Mouse (Mus musculus): ENCODE measurements around the gene Adamts6. TPM values are rescaled to one million over a fixed set of nuclear protein-coding genes. Genes with fewer than 3 reads are reported as not detected.
A peak's percentile ranks its signal among the peaks of the same experiment; 100 is the strongest.

Adamts6 gene
- polyA plus RNA-seq, 1 experiment from 2014 or later, result 2.5 TPM

- Histone ChIP-seq H3K9me3 (ENCODE audit: control insufficient read depth, low read length) (no peaks in the 10 kb centered on the region), H3K36me3 (replicated peaks; ENCODE audit: control insufficient read depth, insufficient read depth) (no peaks in the 10 kb centered on the region), H3K4me1 (replicated peaks; ENCODE audit: control insufficient read depth, insufficient read depth, low read length) (0 out of 2 replicates have a peak, but pooled peaks cover 4% of the 10 kb centered on the region), H3K27ac (0 out of 2 replicates have a peak overlapping the region, but pooled peaks have one; percentile 20), H3K9ac (no peak overlapping the region), H3K27me3 (ENCODE audit: control insufficient read depth, insufficient read depth, low read length) (no peaks in the 10 kb centered on the region), H3K4me2 (replicated peaks) (no peak overlapping the region), H3K4me3 (replicated peaks; ENCODE audit: low read length) (no peak overlapping the region)
- WGBS, result 60% methylated on average over 4 of the region's 4 CpGs
- DNase-seq (ENCODE audit: low spot score), result no peak
- ATAC-seq (ENCODE audit: low FRiP score), result no peak
These were observed 203.6 kb downstream of the Adamts6 start for GRCm38 (mm10) chr13:104491046-104491811.

DNA sequence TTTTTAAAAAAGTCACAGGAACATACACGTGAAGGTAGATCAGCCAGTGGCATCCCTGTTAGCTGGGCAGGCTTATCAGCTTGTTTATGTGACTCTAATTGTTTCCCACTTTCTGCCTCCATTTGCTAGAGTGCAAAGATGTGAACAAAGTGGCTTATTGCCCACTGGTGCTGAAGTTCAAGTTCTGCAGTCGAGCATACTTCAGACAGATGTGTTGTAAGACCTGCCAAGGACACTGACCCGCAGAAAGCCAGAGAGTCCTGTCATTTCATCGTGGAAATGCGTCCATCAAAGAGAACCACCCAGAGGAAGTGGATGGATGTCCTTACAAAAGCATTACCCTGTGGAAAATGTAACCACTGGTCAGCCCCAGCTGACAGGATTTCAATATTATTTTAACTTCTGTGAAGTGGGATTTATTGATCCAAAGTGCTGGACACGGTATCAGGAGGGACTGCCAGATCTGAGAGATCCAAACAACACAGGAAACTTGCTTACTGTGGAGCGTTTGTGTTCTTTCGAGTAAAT is 205.9 kb downstream of the Adamts6 start:
- Histone ChIP-seq H3K9me3 (ENCODE audit: control insufficient read depth, low read length) (no peaks in the 10 kb centered on the region), H3K27ac (no peak overlapping the region), H3K4me1 (replicated peaks; ENCODE audit: control insufficient read depth, insufficient read depth, low read length) (0 out of 2 replicates have a peak, but pooled peaks cover 4% of the 10 kb centered on the region), H3K27me3 (ENCODE audit: control insufficient read depth, insufficient read depth, low read length) (no peaks in the 10 kb centered on the region), H3K4me3 (replicated peaks; ENCODE audit: low read length) (no peak overlapping the region), H3K9ac (no peak overlapping the region), H3K36me3 (replicated peaks; ENCODE audit: control insufficient read depth, insufficient read depth) (no peaks in the 10 kb centered on the region), H3K4me2 (replicated peaks) (no peak overlapping the region)
- DNase-seq (ENCODE audit: low spot score) (no peak), ATAC-seq (ENCODE audit: low FRiP score) (no peak)
- WGBS, result 79% methylated on average over 8 of the region's 8 CpGs

DNA sequence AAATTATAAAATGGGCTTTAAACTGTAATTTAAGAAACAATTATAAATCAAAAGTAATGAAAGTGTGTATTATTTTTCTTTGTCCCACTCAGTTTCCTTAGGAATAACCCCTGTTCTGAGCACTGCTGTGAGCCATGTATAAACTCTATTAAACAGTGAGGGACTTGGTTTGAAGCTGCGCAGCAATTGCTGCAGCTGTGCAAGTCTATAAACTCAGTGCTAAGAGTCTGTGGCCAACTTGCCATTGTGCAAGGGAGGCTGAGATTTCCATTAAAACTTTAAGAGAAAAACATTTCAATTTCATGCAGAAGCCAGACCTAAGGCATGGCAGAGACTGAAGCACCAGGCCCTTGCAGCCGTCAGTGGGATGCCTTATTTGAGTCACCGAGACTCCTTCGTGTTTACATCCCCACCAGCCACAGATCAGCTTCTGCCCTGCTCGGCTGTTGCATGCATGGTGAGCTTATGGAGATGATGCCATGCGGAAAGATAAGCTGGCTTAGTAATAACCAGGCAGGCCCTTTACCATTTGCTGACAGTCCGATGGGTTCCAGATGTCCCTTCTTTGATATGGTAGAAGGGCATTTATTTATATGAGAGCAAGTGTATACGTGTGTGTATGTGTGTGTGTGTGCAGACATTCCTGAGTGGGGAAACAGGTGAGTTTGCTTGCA is 206.7 kb downstream of the Adamts6 start:
- no peak for ATAC-seq (ENCODE audit: low FRiP score)
- no peaks in the 10 kb centered on the region for H3K9me3 ChIP-seq (ENCODE audit: control insufficient read depth, low read length)
- no peaks in the 10 kb centered on the region for H3K27me3 ChIP-seq (ENCODE audit: control insufficient read depth, insufficient read depth, low read length)
- H3K9ac ChIP-seq, result no peak overlapping the region
- 81% methylated on average over 8 of the region's 8 CpGs for WGBS
- H3K27ac ChIP-seq, result no peak overlapping the region
- 0 out of 2 replicates have a peak, but pooled peaks cover 4% of the 10 kb centered on the region for H3K4me1 ChIP-seq (replicated peaks; ENCODE audit: control insufficient read depth, insufficient read depth, low read length)
- no peak for DNase-seq (ENCODE audit: low spot score)
- no peaks in the 10 kb centered on the region for H3K36me3 ChIP-seq (replicated peaks; ENCODE audit: control insufficient read depth, insufficient read depth)
- H3K4me2 ChIP-seq (replicated peaks), result no peak overlapping the region
- H3K4me3 ChIP-seq (replicated peaks; ENCODE audit: low read length), result no peak overlapping the region

DNA sequence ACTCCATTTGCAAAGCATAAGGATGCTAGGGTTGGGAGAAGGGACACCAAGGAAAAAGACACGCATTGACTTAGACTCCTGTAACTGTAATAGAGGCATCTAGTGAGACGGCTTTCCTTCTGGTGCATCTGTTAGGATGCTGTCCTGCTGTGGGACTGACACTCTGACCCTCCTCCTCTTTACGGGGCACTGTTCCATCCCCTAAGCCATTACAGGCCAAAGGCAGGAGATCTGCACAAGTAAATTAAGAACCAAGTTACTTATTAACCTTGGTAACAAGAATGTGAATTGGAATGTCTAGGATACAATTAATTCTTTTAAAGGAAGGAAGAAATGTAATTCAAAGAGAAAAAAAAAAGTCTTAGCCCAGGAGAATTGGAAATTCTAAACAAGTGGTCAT is 210.0 kb downstream of the Adamts6 start:
- no peak for ATAC-seq (ENCODE audit: low FRiP score)
- WGBS, result 39% methylated on average over 3 of the region's 3 CpGs

DNA sequence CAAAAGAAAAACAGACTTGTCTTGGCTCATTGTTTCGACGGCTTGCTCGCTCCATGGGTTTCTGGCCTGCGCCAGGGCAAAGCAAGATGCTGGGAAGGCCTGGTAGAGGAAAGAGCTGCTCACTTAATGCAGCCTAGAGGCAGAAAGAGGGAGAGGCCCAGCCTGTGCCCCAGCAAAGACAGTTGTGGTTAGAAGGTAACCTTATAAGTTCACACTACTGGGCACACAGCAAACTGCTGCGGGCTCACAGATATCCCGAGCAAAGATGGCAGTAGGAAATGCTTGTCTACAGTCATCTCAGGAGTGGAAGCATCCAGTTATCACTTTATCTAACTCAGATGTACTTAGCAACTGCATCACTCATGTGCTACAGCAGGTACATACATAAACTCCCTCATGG is 211.0 kb downstream of the Adamts6 start:
- 94% methylated on average over 6 of the region's 6 CpGs for WGBS
- H3K27ac ChIP-seq, result no peak overlapping the region
- H3K4me3 ChIP-seq (replicated peaks; ENCODE audit: low read length), result no peak overlapping the region
- no peaks in the 10 kb centered on the region for H3K27me3 ChIP-seq (ENCODE audit: control insufficient read depth, insufficient read depth, low read length)
- H3K4me2 ChIP-seq (replicated peaks), result no peak overlapping the region
- H3K4me1 ChIP-seq (replicated peaks; ENCODE audit: control insufficient read depth, insufficient read depth, low read length), result no peaks in the 10 kb centered on the region
- no peak for DNase-seq (ENCODE audit: low spot score)
- no peak for ATAC-seq (ENCODE audit: low FRiP score)
- H3K36me3 ChIP-seq (replicated peaks; ENCODE audit: control insufficient read depth, insufficient read depth), result no peaks in the 10 kb centered on the region
- no peak overlapping the region for H3K9ac ChIP-seq
- H3K9me3 ChIP-seq (ENCODE audit: control insufficient read depth, low read length), result no peaks in the 10 kb centered on the region

More for the DNA sequence above, 210.0 kb downstream of the Adamts6 start:
- Histone ChIP-seq H3K4me1 (replicated peaks; ENCODE audit: control insufficient read depth, insufficient read depth, low read length) (no peaks in the 10 kb centered on the region), H3K27me3 (ENCODE audit: control insufficient read depth, insufficient read depth, low read length) (no peaks in the 10 kb centered on the region), H3K4me2 (replicated peaks) (no peak overlapping the region), H3K9ac (no peak overlapping the region), H3K27ac (no peak overlapping the region), H3K4me3 (replicated peaks; ENCODE audit: low read length) (no peak overlapping the region), H3K9me3 (ENCODE audit: control insufficient read depth, low read length) (no peaks in the 10 kb centered on the region), H3K36me3 (replicated peaks; ENCODE audit: control insufficient read depth, insufficient read depth) (no peaks in the 10 kb centered on the region)
- DNase-seq (ENCODE audit: low spot score), result no peak

- Histone ChIP-seq H3K4me2 (replicated peaks) (no peak overlapping the region), H3K9me3 (ENCODE audit: control insufficient read depth, low read length) (no peaks in the 10 kb centered on the region), H3K4me3 (replicated peaks; ENCODE audit: low read length) (no peak overlapping the region), H3K9ac (no peak overlapping the region), H3K4me1 (replicated peaks; ENCODE audit: control insufficient read depth, insufficient read depth, low read length) (no peaks in the 10 kb centered on the region), H3K36me3 (replicated peaks; ENCODE audit: control insufficient read depth, insufficient read depth) (no peaks in the 10 kb centered on the region), H3K27ac (no peak overlapping the region), H3K27me3 (ENCODE audit: control insufficient read depth, insufficient read depth, low read length) (no peaks in the 10 kb centered on the region)
- ATAC-seq (ENCODE audit: low FRiP score) (peak; percentile 71), DNase-seq (ENCODE audit: low spot score) (no peak)
- WGBS, result 78% methylated on average over 9 of the region's 9 CpGs
These were observed 211.7 kb downstream of the Adamts6 start for GRCm38 (mm10) chr13:104499116-104500040.

DNA sequence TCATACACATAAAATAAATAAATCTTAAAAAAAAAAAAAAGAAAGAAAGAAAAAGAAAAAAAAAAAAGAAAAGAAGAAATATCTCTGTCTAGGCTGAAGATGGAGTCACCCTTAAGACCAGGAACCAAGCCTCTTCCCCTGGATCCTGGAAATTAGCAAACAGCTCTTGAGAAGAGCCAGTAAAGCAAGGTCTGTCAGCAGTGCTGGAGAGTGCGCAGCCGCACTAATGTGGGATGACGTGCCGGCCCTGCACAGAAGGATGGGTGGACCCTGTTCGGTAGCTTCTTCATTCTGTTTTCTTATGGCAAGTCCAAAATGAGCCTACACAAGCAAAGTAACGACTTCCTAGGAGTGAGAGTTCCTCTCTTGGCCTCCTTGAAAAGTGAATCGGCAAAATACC is 214.8 kb downstream of the Adamts6 start:
- DNase-seq (ENCODE audit: low spot score) (no peak), ATAC-seq (ENCODE audit: low FRiP score) (no peak)
- H3K4me1 ChIP-seq (replicated peaks; ENCODE audit: control insufficient read depth, insufficient read depth, low read length), result no peaks in the 10 kb centered on the region
- H3K9me3 ChIP-seq (ENCODE audit: control insufficient read depth, low read length), result no peaks in the 10 kb centered on the region
- H3K27me3 ChIP-seq (ENCODE audit: control insufficient read depth, insufficient read depth, low read length), result no peaks in the 10 kb centered on the region
- H3K9ac ChIP-seq, result no peak overlapping the region
- 96% methylated on average over 7 of the region's 7 CpGs for WGBS
- no peaks in the 10 kb centered on the region for H3K36me3 ChIP-seq (replicated peaks; ENCODE audit: control insufficient read depth, insufficient read depth)
- H3K27ac ChIP-seq, result no peak overlapping the region
- H3K4me2 ChIP-seq (replicated peaks), result no peak overlapping the region
- no peak overlapping the region for H3K4me3 ChIP-seq (replicated peaks; ENCODE audit: low read length)

DNA sequence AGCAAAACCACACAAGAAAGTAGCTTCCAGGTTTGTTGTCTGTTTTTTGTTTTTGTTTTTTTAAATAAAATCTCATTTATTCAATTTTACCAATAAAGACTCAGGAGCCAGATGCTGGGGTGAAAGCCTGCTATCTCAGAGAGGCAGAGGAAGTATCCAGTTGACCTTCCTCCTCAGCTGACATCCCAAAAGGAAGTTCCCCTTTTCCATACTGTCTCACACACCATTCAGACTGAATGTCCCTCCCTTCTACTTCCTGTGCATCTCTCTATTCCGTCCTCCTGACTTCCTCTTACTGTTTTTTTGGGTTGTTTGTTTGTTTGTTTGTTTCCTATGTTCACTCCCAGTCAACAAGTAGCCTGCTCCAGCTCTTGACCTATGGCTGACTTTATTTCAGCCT is 216.4 kb downstream of the Adamts6 start:
- H3K4me1 ChIP-seq (replicated peaks; ENCODE audit: control insufficient read depth, insufficient read depth, low read length), result no peaks in the 10 kb centered on the region
- H3K36me3 ChIP-seq (replicated peaks; ENCODE audit: control insufficient read depth, insufficient read depth), result no peaks in the 10 kb centered on the region
- no peak overlapping the region for H3K4me3 ChIP-seq (replicated peaks; ENCODE audit: low read length)
- no peak overlapping the region for H3K9ac ChIP-seq
- H3K9me3 ChIP-seq (ENCODE audit: control insufficient read depth, low read length), result no peaks in the 10 kb centered on the region
- H3K27ac ChIP-seq, result no peak overlapping the region
- H3K27me3 ChIP-seq (ENCODE audit: control insufficient read depth, insufficient read depth, low read length), result no peaks in the 10 kb centered on the region
- DNase-seq (ENCODE audit: low spot score) (no peak), ATAC-seq (ENCODE audit: low FRiP score) (no peak)
- WGBS, result 76% methylated on average over 1 of the region's 1 CpGs
- H3K4me2 ChIP-seq (replicated peaks), result no peak overlapping the region
